Mouse (Mus musculus) stomach, postnatal 0 days (tissue): ENCODE results near the gene Tsga10. TPM values are rescaled to one million over a fixed set of nuclear protein-coding genes. Genes with fewer than 3 reads are reported as not detected.
"Not testable (repeated sequence)": the region's sequence is repeated elsewhere in the genome, so short reads cannot be mapped to it uniquely, and the experiment has no call there.

Source experiments
- ATAC-seq: fragments of 200-750 bp; cut with Nextera tagmentation; 2 replicates; pipeline ENCODE4 v1.8.0; 2017; ENCODE audit not compliant: low FRiP score, low TSS enrichment
- DNase-seq: peaks from one replicate; pipeline ENCODE4 v3.0.0-alpha.2; 2016; ENCODE audit warnings: low spot score
- H3K27ac ChIP-seq: fragments of 300-500 bp; sonication (generic); replicated peaks from 2 replicates; pipeline ENCODE4 v1.5.1; 2014; ENCODE audit warnings: mild to moderate bottlenecking, control low read depth
- H3K27me3 ChIP-seq: fragments of 300-500 bp; sonication (generic); 2 replicates; pipeline ENCODE4 v1.6.1; 2014; ENCODE audit warnings: low read length; ENCODE audit not compliant: control insufficient read depth, insufficient read depth
- H3K36me3 ChIP-seq: fragments of 300-500 bp; sonication (generic); 2 replicates; pipeline ENCODE4 v1.6.1; 2014; ENCODE audit warnings: low read length, mixed read lengths; ENCODE audit not compliant: control insufficient read depth, insufficient read depth
- H3K4me1 ChIP-seq: fragments of 300-500 bp; sonication (generic); replicated peaks from 2 replicates; pipeline ENCODE4 v1.6.1; 2014; ENCODE audit warnings: antibody characterized with exemption; ENCODE audit not compliant: control insufficient read depth, insufficient read depth
- H3K4me2 ChIP-seq: fragments of 300-500 bp; sonication (generic); replicated peaks from 2 replicates; pipeline ENCODE4 v1.6.1; 2014; ENCODE audit warnings: low read depth, mild to moderate bottlenecking, control low read depth, moderate library complexity
- H3K4me3 ChIP-seq: fragments of 300-500 bp; sonication (generic); 2 replicates; pipeline ENCODE4 v1.5.1; 2014; ENCODE audit warnings: low read depth, low read length, control low read depth
- H3K9ac ChIP-seq: fragments of 300-500 bp; sonication (generic); 2 replicates; pipeline ENCODE4 v1.6.1; 2014; ENCODE audit warnings: mild to moderate bottlenecking, low read length, control low read depth, mixed read lengths
- H3K9me3 ChIP-seq: fragments of 300-500 bp; sonication (generic); 2 replicates; pipeline ENCODE4 v1.6.1; 2016; ENCODE audit warnings: low read length; ENCODE audit not compliant: control insufficient read depth
- CTCF ChIP-seq: IDR thresholded peaks from 2 replicates; pipeline ENCODE4 v1.5.1; 2016; ENCODE audit warnings: antibody characterized with exemption, low read depth, mild to moderate bottlenecking, moderate library complexity
- EP300 ChIP-seq: optimal IDR thresholded peaks from 2 replicates; pipeline ENCODE3; 2016; ENCODE audit warnings: antibody characterized with exemption
- WGBS: fragments of 180-500 bp; shearing (Covaris S2); extraction: QIAGEN DNeasy Blood & Tissue Kit; methylation state at CpG from one replicate; pipeline ENCODE4 v1.1.7; 2014; 5-methylcytosine and 5-hydroxymethylcytosine counted together
- polyA plus RNA-seq: library from polyadenylated mRNA; unstranded; fragments of >200 nt; fragmentation: Nextera tagmentation; extraction: Ambion mirVana; gene quantifications from 2 replicates; pipeline ENCODE4 v1.2.1, GENCODE M21; 2015

Gene Tsga10
- polyA plus RNA-seq, 1 experiment from 2014 or later, result 2.1 TPM

DNA sequence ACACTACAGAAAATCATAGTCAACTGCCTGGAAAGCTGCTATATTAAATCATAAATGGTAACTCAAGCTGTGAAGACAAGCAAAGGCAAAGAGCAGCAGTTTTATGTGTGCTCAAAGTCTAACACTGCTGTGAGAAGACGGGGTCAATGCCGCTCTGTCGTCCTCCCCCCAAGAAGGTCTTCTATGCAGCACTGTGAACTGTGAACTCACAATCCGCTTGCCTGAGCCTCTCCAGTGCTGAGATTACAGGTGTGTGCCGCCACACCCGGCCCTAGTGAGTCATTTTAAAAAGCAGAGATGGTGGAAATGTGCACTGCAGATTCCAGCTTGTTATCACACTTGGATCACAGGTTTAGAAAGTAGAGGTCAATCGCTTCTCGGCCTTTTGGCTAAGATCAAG, 19.4 kb downstream of the Tsga10 start:
- Histone ChIP-seq H3K27ac (no peak overlapping the region), H3K9ac (no peak overlapping the region), H3K9me3 (no peaks in the 10 kb centered on the region), H3K27me3 (no peaks in the 10 kb centered on the region), H3K4me1 (no peaks in the 10 kb centered on the region), H3K4me2 (no peak overlapping the region), H3K4me3 (no peak overlapping the region), H3K36me3 (no peaks in the 10 kb centered on the region)
- 53% methylated on average over 8 of the region's 8 CpGs for WGBS
- ATAC-seq (no peak), DNase-seq (no peak)
- TF ChIP-seq EP300 (no peak), CTCF (no peak)

DNA sequence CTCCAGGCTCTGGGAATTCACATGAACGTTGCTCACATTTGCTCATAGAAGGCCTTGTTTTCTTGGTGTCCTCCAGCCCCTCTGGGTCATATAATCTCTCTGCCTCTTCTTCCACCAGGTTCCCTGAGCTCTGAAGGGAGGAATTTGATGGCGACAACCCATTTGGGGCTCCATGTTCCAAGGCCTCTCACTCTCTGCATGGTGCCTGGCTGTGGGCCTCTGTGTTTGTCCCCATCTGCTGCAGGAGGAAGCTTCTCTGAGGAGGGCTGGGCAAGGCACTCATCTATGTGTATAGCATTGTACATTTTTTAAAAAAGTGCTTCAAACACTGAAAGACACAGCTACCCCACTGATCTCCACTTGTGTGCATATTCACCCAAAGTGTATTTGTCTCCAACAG, 34.5 kb downstream of the Tsga10 start:
- DNase-seq, result no peak
- no peak overlapping the region for H3K4me3 ChIP-seq
- WGBS, result 69% methylated on average over 2 of the region's 2 CpGs

DNA sequence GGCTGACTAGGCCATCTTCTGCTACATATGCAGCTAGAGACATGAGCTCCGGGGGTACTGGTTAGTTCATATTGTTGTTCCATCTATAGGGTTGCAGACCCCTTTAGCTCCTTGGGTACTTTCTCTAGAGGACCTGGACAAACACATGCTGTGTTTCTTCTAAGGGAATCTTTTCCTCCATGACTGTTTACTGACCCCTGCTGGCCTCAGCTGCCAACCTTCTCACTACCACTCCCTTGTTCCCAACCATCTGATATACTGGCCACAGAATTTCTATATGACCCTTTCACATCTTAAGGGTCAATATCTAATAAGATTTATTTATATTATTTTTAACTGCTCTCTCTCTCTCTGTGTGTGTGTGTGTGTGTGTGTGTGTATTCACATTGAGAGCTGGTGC, 63.9 kb downstream of the Tsga10 start:
- H3K4me3 ChIP-seq, H3K36me3 ChIP-seq, ATAC-seq, H3K9me3 ChIP-seq, H3K27me3 ChIP-seq, H3K27ac ChIP-seq, H3K4me1 ChIP-seq, H3K9ac ChIP-seq, H3K4me2 ChIP-seq: not testable (repeated sequence)
- DNase-seq, result peak; percentile 49
- 90% methylated on average over 1 of the region's 1 CpGs for WGBS
- TF ChIP-seq CTCF, result peak; percentile 70

More for the DNA sequence above, 34.5 kb downstream of the Tsga10 start:
- Histone ChIP-seq H3K36me3 (no peaks in the 10 kb centered on the region; the same call in 1 of the 2 replicates), H3K4me1 (no peaks in the 10 kb centered on the region), H3K27ac (no peak overlapping the region), H3K9me3 (no peaks in the 10 kb centered on the region), H3K4me2 (no peak overlapping the region), H3K27me3 (no peaks in the 10 kb centered on the region), H3K9ac (no peak overlapping the region)
- TF ChIP-seq EP300, result no peak
- TF ChIP-seq CTCF, result no peak
- no peak for ATAC-seq

DNA sequence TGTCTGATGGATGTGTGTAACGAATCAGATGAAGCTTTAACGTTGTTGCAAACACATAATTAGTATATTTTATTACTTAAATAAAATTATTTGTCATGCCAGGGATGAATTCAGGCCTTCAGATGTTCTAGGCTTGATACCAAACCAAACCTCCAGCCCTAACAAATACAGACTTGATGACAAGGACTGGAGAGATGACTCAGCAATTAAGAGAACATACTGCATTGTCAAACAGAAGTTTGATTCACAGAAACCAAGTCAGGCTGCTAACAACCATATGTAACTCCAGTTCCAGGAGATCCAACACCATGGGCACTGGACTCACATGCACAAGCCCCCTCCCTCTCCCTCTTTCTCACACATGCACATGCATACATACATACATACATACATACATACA, 65.9 kb downstream of the Tsga10 start:
- H3K9ac ChIP-seq, result no peak overlapping the region

DNA sequence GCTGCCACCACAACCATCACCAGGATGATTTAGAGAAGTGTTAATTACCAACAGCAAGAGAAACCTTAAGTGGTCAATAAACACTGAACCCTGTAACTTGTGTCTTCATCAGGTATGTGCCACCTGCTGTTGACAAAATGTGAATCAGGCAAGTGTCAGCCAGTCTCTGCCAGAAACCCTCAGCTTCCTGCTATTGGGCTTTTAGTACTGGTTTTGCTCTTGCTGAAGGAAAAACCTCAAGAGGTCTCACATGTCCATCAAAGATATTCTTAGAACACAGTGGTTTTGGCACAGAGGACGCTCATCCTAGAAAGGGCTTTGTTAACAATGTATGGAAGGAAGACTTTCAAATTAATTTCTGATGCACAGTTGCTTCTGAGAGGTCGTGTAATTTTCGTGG, 66.7 kb downstream of the Tsga10 start:
- Histone ChIP-seq H3K9me3 (no peaks in the 10 kb centered on the region), H3K27me3 (no peaks in the 10 kb centered on the region), H3K27ac (no peak overlapping the region), H3K9ac (no peak overlapping the region), H3K36me3 (no peaks in the 10 kb centered on the region), H3K4me2 (no peak overlapping the region), H3K4me3 (no peak overlapping the region), H3K4me1 (no peaks in the 10 kb centered on the region)
- 46% methylated on average over 3 of the region's 3 CpGs for WGBS
- TF ChIP-seq EP300 (no peak), CTCF (no peak)
- no peak for DNase-seq
- ATAC-seq, result no peak

More for the DNA sequence above, 65.9 kb downstream of the Tsga10 start:
- Histone ChIP-seq H3K36me3 (no peaks in the 10 kb centered on the region), H3K9me3 (no peaks in the 10 kb centered on the region), H3K4me2 (no peak overlapping the region), H3K27ac (no peak overlapping the region), H3K27me3 (no peaks in the 10 kb centered on the region), H3K4me1 (no peaks in the 10 kb centered on the region), H3K4me3 (no peak overlapping the region)
- no peak for TF ChIP-seq CTCF
- TF ChIP-seq EP300, result no peak
- no peak for DNase-seq
- WGBS, result 76% methylated on average over 2 of the region's 2 CpGs
- no peak for ATAC-seq

DNA sequence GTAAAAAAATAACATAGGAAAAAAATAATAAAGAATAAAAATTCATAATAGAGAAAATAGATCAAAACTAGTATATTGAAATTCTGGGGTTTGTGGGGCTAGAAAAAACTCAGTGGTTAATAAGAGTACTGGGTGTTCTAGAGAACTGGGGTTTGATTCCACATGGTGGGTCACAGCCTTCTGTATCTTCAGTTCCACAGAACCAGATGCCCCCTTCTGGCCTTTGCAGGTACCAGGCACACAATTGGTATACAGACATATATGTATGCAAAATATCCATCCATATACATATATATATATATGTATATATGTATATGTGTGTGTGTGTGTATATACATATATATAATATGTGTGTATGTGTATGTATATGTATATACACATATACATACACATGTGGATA, 106.8 kb downstream of the Tsga10 start:
- Histone ChIP-seq H3K4me3 (no peak overlapping the region), H3K36me3 (no peaks in the 10 kb centered on the region), H3K4me2 (no peak overlapping the region), H3K9me3 (no peaks in the 10 kb centered on the region), H3K9ac (no peak overlapping the region), H3K27ac (no peak overlapping the region), H3K4me1 (no peaks in the 10 kb centered on the region), H3K27me3 (no peaks in the 10 kb centered on the region)
- TF ChIP-seq EP300 (no peak), CTCF (peak; percentile 48)
- no peak for ATAC-seq
- no peak for DNase-seq
